Mouse (Mus musculus): ENCODE results near the gene Kbtbd2.

The Kbtbd2 gene

DNA sequence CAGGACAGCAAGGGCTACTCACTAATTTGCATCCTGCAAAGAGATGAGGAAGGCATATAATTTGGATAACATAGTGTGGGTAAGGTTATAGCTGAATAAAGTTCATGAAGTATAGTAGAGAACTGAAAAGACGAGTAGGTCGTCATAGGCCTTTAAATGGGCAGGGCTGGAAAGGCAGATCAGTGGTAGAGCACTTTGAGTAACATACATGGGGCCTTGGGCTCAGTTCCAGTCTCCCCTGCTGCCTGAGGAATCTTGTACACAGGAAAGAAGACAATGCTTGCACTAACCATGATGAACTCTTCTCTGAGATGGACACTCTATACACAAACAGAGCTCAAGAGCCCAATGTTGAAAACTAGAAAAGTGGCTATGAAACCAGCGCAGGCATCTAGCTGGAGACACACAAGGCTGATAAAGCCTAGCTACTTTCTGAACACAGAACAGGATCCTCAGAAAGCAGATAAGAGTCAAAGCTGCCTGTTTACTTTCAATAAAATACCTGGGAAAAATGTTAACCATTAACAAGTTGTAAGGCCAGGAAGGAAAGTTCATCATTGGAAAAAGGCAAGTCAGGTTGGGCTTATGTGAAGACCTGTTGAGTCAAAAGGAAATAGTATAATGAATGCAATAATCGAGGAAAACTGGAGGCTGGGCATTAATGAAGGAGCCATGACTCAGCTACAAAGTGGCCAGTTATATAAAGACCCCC is 13.9 kb downstream of the Kbtbd2 start:
- no peak for DNase-seq

- no peak for DNase-seq
Measured at GRCm38 (mm10) chr6:56779636-56780035, 18.0 kb downstream of the Kbtbd2 start.

- no peak for DNase-seq
Measured at GRCm38 (mm10) chr6:56775816-56776215, 21.8 kb downstream of the Kbtbd2 start.

- DNase-seq = no peak
Measured at GRCm38 (mm10) chr6:56765696-56766095, 31.9 kb downstream of the Kbtbd2 start.

DNA sequence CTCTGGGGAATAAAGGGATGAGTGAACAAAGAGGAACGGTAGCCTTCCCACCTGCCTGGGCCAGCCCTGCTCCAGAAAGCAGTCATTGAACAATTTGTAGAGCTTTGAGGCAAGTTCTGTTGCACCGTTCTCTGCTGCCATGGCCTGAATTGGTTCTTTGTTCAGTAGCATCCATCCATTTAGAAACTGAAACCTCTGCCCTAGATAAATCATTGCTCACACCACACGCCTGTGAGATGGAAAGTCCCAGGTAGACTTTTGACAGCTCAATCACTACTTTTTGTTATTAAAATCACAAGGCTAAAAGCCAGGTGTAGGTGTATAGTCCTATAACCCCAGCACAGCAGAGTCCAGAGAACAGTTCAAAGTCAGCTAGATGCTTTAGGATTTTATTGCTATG is 32.3 kb downstream of the Kbtbd2 start:
- no peak for DNase-seq

DNA sequence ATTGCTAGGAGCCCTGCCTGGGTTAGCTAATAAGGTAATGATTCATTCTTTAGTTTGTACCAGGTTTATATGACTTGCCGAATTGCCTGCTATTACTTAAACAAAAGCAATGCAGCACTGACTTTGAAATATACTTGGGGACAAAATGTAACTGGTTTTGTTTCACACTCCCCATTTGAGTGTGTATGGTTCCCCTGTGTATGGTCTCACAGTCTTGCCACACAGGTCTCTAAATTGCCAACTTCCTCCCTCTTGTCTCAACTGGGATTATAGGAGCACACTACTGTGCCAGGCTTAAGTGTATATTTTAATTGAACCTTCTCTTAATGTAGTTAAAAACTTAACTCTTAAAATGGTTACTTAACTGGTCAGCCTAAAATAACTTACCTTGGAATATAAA is 38.3 kb downstream of the Kbtbd2 start:
- DNase-seq = no peak

DNA sequence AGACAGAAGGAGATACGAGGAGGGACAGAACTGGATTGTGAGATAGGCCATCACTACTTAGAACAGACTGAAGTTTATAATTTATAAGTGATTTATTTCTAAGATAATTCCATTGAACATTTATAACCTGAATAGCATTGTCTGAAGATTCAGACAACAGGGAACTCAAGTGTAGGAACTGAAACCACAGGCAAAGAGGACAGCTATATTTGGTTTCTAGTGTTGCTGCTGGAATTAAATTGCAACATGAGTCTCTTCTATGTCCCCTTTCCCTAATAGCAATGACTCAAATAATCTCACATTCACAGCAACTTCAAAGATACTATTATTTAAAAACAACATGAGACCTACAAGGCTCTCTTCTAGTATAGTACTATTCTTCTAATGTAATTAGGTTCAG is 41.5 kb downstream of the Kbtbd2 start:
- no peak for DNase-seq

- no peak for DNase-seq
Measured at GRCm38 (mm10) chr6:56753719-56754118, 43.9 kb downstream of the Kbtbd2 start.

DNA sequence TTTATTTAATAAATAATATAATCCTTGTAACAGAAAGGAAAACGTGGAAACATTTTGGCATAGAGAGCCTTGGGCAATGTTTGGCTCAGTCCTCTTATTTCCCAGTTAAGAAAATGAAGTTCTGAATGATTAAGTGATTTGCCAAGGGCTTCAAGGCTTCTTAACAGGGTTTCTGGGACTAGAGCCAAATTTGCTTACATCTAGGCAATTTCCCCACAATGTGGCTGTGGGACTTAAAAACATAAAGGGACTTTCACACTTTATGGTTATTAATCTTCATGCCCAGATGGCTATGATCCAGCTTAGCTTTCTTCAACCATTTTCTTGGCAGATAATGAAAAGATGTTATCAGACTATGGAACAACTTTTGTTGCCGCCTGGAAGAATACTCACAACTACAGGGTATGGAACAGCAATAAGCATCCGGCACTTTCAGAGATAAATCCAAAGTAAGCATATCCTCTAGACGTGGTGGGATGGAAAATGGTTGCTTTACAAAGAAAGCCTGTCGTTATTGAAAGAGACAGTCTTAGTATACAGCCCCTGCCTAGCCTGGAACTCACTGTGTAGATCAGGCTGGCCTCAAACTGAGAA is 51.6 kb downstream of the Kbtbd2 start:
- DNase-seq = no peak

DNA sequence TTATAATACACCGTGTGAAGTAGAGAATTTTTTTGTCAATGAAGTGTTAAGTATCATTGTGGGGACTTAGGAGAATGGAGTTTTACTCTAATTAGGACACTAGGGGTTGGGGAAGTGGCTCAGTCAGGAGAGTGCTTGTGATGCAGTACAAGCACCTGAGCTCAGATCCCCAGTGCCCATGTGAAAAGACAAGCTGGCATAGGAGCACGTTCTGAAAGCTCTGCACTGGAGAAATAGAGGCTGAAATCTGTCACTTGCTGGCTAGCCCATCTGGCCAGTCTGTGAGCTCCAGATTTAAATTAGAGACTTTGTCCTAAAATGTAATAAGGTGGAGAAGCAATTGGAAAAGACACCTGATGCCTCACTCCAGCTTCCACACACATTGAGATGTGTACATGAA is 65.1 kb downstream of the Kbtbd2 start:
- no peak for DNase-seq
